Mouse (Mus musculus) granulocyte monocyte progenitor cell, adult 5-6 weeks (primary cell): ENCODE data around the gene Lpcat2. TPM values are rescaled to one million over a fixed set of nuclear protein-coding genes. Genes with fewer than 3 reads are reported as not detected.

Experiments used
- ATAC-seq: replicated peaks from 2 replicates; pipeline ENCODE4 v1.8.0; 2016; ENCODE audit warnings: mild to moderate bottlenecking, moderate TSS enrichment, inconsistent platforms; ENCODE audit not compliant: poor library complexity, severe bottlenecking
- total RNA-seq, 2 experiments: library from RNA; stranded (forward) in 1 of 2; stranded (reverse) in 1 of 2; fragments of 200-712, 200-1000 nt in 1 of 2; fragments of >200 nt in 1 of 2; fragmentation: Nextera tagmentation in 1 of 2; gene quantifications; 2 replicates each; pipeline ENCODE4 v1.2.3; 2014 to 2017

Gene Lpcat2
- total RNA-seq, 2 experiments from 2014 or later: 9.9 to 13.8 TPM

GRCm38 (mm10) chr8:92903488-92904135 lies 48.5 kb downstream of the Lpcat2 start:
- no peak for ATAC-seq

GRCm38 (mm10) chr8:92906553-92906952 lies 51.4 kb downstream of the Lpcat2 start:
- ATAC-seq: peak; percentile 46

- no peak for ATAC-seq
Measured at GRCm38 (mm10) chr8:92908448-92908847, 53.3 kb downstream of the Lpcat2 start.

- peak; percentile 91 for ATAC-seq
Measured at GRCm38 (mm10) chr8:92911477-92911876, 56.3 kb downstream of the Lpcat2 start.

GRCm38 (mm10) chr8:92913396-92913795 lies 58.3 kb downstream of the Lpcat2 start:
- no peak for ATAC-seq

- peak; percentile 33 for ATAC-seq
Measured at GRCm38 (mm10) chr8:92916082-92916481, 60.9 kb downstream of the Lpcat2 start.

- ATAC-seq: no peak
Measured at GRCm38 (mm10) chr8:92921768-92922167, 66.6 kb downstream of the Lpcat2 start.

GRCm38 (mm10) chr8:92928986-92929385 lies 73.8 kb downstream of the Lpcat2 start:
- no peak for ATAC-seq

- no peak for ATAC-seq
Measured at GRCm38 (mm10) chr8:92938056-92938455, 82.9 kb downstream of the Lpcat2 start.

GRCm38 (mm10) chr8:92949071-92949470 lies 93.9 kb downstream of the Lpcat2 start:
- peak; percentile 93 for ATAC-seq

GRCm38 (mm10) chr8:92950639-92951371 lies 95.7 kb downstream of the Lpcat2 start:
- ATAC-seq: no peak

- peak; percentile 69 for ATAC-seq
Measured at GRCm38 (mm10) chr8:92954044-92954443, 98.9 kb downstream of the Lpcat2 start.

- no peak for ATAC-seq
Measured at GRCm38 (mm10) chr8:92959779-92960178, 104.6 kb downstream of the Lpcat2 start, which contains the start of gene Slc6a2. Gene Slc6a2 (plus strand): TSS chr8:92960079.

- ATAC-seq: peak; percentile 50
Measured at GRCm38 (mm10) chr8:92960451-92960911, 105.3 kb downstream of the Lpcat2 start.

GRCm38 (mm10) chr8:92961088-92961487 lies 105.9 kb downstream of the Lpcat2 start:
- ATAC-seq: peak; percentile 55

GRCm38 (mm10) chr8:92964556-92964955 lies 109.4 kb downstream of the Lpcat2 start:
- ATAC-seq: no peak

Other genes starting within 250 kb of the Lpcat2 start
- not detected in 2 replicates for gene Irx6, start 181.1 kb upstream of the Lpcat2 start, total RNA-seq (2014; fragmentation: Nextera tagmentation)
- not detected in 2 replicates for gene Irx6, start 181.1 kb upstream of the Lpcat2 start, total RNA-seq (2017)
- 2.7 TPM in 1 of 2 replicates, not detected in the other for gene Mmp2, start 28.0 kb upstream of the Lpcat2 start, total RNA-seq (2014; fragmentation: Nextera tagmentation)
- 0.36 and 0.39 TPM in 2 replicates for gene Mmp2, start 28.0 kb upstream of the Lpcat2 start, total RNA-seq (2017)
- gene Capns2, start 46.1 kb downstream of the Lpcat2 start, total RNA-seq (2014; fragmentation: Nextera tagmentation): 4.2 TPM in 1 of 2 replicates, not detected in the other
- 0.98 and 1.7 TPM in 2 replicates for gene Capns2, start 46.1 kb downstream of the Lpcat2 start, total RNA-seq (2017)
- gene Slc6a2, start 104.7 kb downstream of the Lpcat2 start, total RNA-seq (2014; fragmentation: Nextera tagmentation): not detected in 2 replicates
- not detected in 2 replicates for gene Slc6a2, start 104.7 kb downstream of the Lpcat2 start, total RNA-seq (2017)
- not detected in 2 replicates for gene Ces1a, start 192.9 kb downstream of the Lpcat2 start, total RNA-seq (2014; fragmentation: Nextera tagmentation)
- gene Ces1a, start 192.9 kb downstream of the Lpcat2 start, total RNA-seq (2017): not detected in 2 replicates
- gene Ces1b, start 224.7 kb downstream of the Lpcat2 start, total RNA-seq (2014; fragmentation: Nextera tagmentation): not detected in 2 replicates
- gene Ces1b, start 224.7 kb downstream of the Lpcat2 start, total RNA-seq (2017): not detected in 2 replicates